Mouse (Mus musculus) c-Kit-negative CD71-positive TER-119-positive erythroid progenitor cells, embryonic 14.5 days (primary cell): ENCODE measurements at regions not wholly inside any gene's neighbourhood (a gene's known extent, or its start where the extent isn't known, plus 50 kb on each side); places are given as distances from the start of the nearest gene placed in this dataset.
"Not testable (repeated sequence)": the region's sequence is repeated elsewhere in the genome, so short reads cannot be mapped to it uniquely, and the experiment has no call there.

Source experiments
- DNase-seq: peaks from one replicate; pipeline ENCODE4 v3.0.0-alpha.2; 2013; ENCODE audit warnings: low read depth, low spot score

DNA sequence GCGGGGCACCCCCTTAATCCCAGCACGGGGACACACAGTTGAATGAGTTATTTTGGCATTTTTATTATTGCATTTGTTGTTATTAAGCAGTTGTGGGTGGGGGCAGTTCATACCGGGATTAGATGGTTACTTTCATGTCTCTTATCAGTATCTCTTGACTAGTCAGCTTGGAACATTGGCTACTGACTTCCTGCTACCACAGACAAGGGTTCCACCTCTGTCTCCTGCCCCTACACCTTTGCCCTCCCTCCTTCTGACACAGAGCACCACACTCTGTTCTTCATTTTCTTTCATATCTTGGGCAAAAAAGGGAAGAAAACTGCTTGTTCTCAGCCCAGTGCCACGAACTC is 99.1 kb upstream of the Cpsf6 start:
- DNase-seq, result no peak

DNA sequence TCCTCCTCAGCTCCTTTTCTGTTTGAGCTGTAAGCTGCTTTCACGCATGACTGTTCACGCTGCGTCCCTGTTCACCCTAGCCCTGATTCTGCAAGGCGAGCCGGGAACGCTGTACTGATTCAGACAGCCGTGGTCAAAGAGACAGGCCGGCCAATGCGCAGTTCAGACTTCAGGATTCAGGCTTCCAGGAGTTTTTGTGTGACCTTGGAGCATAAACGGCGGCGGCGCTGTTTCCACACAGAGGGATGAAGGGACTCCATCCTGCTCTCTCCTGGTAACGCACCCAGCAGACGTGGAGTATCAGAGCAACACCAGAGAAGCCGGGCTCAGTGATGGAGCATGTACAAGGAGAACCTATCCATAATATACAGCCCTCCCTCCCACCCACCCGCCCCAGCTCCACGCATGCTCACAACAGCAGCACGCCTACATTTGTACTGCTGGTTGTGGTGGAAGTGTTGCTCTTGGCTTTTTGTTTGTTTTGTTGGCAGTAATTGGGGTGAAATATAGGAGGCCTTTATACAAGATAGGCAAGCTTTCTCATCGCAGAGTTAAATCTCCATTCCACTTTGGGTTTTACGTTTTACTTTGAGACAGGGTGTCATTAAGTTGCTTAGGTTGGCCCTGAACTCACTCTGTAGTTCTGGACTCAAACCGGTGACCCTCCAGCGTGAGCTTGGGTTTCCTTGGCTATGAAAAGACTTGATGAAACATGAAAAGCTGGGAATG is 98.6 kb upstream of the Cpsf6 start:
- DNase-seq, result no peak

DNA sequence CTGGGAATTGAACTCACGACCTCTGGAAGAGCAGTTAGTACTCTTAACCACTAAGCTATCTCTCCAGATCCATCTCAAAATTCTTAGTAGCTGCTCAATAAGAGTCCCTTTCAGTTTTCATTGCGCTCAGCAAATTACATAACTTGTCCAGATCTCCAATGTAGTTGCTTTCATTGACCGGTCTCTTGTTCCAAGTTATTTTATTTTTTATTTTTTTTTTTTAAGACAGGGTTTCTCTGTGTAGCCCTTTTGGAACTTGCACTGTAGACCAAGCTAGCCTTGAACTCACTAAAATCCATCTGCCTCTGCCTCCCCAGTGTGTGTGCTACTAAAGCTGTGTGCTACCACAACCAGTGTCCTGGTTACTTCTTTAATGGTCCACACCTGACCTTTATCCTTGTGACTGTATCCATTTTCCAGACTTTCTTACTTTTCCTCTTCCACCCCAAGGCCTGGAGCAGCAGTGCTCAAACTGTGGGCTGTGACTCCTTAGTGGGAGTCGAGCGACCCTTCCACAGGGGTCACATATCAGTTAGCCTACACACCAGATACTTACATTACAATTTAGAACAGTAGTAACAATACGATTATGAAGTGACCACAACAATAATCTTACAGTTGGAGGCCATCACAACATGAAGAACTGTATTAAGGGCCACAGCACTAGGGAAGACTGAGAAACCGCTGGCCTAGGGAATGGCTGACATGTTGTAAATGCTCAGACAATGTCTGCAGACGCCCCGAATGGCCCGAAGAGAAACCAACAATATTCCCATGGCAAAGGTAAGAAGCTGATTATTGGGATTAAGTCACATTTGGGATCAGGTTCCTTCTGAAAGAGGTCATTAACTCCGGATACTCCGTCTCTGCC is 97.8 kb upstream of the Cpsf6 start:
- DNase-seq, result no peak

DNA sequence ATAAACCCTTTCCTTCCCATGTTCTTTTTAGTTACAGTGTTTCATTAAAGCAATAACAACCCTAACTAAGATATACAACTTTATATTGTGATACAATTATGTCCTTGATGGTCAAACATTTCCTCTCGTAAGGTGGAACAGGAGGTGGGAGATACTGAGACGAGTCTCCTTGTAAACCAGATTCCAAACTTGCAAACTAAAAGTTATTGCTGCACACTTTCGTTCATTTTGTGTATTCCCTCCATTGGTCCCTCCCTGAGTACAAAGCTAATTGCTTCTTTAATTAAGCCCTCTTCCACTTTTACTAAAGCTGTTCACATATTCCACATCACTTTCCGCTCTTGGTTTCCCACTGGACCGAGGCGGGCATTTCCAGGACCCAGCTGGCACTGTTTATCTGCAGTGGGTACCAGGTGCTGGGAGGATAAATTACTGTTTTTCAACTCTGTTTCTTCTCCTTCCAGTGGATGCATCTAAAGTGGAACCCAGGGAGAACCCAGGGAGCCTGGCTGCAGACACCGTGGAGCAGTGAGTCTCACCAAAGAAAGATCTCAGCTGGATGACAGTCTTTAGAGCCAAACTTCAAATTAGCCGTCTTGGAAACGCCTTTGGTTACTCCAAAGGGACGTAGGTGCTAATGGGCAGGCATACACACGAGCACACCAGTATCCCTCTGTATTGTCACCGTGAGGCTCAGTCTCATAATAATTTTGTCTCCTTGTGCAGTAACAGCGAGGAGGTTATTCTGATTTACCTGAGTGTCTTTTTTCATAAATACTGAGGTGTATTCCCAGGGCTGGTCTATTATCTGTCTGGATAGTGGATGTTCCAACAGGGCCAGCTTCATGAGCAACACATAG is 95.5 kb upstream of the Cpsf6 start:
- no peak for DNase-seq

DNA sequence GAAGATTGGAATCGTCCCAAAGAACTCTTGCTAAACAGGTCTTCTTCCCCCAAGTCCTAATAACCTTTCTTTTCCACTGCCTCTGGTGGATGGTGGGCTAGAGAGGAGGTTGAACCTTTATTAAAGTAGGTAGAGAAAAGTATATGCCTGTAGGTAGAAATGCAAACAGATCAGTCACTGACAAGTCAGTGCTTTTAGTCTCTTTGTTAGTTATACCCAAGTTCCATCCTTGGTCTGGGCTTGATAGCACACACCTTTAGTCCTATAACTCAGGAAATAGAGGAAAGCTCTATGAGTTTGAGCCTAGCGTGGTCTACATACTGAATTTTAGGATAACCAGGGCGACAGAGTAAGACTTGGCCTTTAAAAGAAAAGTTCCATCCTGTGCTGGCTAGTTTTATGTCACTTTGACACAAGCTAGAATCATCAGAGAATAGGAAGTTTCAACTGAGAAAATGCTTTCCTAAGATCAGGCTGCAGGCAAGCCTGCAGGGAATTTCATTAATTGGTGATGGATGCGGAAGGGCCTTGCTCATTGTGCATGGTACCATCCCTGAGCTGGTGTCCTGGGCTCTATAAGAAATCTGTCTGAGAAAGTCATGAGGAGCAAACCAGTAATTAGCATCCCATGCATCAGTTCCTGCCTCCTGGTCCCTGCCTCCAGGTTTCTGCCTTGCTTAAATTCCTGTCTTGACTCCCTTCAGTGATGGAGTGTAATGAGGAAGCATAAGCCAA is 94.7 kb upstream of the Cpsf6 start:
- DNase-seq, result no peak

DNA sequence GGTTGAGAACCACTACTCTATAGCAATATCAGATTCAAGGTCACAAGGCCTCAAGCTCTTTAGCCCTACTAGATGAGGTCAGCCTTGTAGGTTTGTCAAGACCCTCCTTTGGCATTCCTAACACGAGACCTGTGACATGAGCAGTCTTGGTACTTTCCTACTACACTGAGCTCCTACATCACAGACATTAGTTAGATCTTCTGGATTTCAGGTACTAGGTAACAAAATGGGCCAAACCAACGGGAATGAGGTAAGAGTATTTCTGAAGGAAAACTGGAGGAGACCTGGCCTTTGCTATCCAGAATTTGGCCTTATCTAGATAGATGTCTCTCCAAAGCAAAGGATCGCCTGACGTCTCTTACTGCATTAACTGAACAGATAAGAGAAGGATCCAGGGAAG is 93.7 kb upstream of the Cpsf6 start:
- no peak for DNase-seq

DNA sequence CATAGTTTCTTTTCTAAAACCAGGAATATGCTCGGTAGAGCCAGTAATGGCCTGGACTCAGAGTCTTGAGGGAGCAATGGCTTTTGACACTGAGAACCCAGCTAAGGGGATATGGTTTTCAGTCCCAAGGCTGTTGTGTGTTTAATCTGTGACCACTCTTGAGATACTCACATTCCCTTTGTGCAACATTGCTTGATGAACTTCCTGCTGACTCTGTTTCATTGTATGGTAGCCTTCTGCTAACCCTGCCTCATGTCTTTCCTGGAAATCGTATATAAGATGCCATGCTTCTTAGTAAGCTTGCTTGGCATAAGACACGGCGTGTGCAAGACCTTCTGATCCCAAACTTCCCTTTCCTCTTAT is 92.7 kb upstream of the Cpsf6 start:
- DNase-seq, result no peak

DNA sequence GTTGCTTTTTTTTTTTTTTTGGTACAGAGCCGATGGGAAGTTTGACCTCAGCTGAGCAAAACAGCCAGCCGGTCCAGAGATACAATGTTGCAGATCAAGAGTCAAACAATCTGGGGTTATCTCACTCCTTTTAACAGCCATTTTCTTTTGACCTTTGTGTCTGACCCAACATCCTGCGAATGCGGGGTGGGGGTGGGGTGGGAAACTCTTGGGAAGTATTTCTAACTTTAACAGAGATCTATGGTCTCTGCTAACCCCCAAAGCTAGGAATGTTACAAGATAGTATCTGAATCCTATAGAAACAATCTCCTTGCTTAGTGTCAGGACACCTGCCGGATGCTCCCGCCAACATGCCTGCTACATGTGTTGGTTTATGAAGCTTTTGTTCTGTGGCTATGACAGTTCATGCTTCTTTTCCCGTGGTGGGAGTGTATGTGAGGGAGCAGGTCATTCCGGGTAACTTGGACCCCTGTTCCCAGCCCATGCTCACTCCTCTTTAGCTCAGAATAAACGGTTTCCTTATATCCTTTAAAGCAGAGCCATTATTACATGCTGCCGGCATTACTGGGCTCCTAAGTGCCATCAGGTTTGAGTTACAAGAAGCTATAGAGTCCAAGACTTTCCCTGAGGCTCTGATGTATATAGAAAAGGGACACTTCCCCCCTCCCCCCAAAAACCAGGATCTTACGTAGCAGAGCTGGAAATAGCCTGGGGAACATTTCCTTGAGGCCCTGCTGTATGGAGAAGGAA is 92.2 kb upstream of the Cpsf6 start:
- no peak for DNase-seq

DNA sequence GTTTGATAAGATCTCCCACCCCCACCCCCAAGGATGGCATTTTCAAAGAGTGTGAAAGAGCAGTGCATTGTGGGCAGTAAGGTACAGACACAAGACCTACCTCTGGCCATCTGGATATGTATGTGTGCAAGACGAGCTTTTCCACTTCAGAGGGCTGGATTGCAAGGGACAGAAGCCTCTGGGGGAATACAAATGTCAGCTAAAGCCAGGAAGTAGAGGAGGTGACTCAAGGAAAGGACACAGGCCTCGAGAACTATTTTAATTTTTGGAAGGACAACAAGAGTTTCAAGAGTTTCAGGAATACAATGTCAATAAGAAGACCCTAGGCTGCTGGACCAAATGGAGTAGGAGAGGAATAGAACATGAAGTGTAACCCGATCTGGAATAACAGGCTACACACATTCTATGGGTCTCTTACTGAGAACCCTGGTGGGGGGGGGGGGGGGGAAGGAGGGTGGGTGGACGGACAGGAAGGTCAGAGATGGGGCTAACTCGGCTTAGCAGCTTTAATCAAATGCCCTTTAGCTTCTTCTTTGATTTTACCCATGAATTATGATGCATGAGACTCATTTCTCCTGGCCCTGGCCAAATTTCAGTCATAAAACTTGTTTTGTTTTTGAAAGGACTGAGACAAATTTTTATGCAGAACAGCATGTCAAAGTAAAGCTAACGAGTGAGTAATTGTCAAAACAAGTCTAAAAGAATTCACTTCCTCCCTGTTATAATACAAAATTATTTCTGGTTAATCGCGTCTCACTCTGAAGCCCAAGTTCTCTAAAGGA is 91.4 kb upstream of the Cpsf6 start:
- no peak for DNase-seq

DNA sequence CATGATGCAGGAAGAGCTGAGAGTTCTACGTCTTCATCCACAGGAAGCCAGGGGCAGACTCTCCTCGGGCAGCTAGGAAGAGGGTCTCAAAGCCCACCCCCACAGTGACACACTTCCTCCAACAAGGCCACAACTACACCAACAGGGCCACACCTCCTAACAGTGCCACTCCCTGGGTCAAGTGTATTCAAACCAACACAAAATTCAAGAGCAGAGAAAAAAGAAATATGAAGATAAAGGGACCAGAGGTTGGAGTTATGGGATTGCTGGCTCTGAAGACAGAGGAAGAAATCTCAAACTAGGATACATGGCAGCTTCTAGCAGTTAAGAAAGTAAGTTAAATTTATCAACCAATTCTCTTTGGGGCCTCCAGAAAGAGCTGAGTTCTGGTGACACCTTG is 90.7 kb upstream of the Cpsf6 start:
- no peak for DNase-seq

DNA sequence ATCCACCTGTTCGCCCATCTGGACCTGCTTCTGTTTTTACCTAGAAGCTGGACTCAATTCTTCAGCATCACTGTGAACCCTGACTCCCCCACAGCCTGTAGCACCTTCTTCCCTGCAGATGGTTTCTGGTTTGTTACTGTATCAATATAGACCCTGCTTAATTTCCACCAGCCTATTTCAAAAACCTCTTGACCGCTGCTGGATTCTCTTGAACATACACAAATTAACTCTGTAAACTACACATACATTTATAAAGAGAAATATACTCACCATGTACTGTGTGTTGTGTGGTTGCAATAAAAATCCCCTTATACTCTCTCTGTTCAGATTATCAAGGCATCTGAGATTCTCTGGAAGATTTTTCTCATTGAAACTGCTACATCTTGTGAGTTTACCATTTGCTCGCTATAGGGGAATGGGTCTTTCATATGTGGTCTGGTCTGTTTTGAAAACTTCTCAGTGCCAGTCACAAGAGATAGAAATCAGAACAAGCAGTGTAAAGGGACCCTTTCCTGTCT is 89.8 kb upstream of the Cpsf6 start:
- no peak for DNase-seq

DNA sequence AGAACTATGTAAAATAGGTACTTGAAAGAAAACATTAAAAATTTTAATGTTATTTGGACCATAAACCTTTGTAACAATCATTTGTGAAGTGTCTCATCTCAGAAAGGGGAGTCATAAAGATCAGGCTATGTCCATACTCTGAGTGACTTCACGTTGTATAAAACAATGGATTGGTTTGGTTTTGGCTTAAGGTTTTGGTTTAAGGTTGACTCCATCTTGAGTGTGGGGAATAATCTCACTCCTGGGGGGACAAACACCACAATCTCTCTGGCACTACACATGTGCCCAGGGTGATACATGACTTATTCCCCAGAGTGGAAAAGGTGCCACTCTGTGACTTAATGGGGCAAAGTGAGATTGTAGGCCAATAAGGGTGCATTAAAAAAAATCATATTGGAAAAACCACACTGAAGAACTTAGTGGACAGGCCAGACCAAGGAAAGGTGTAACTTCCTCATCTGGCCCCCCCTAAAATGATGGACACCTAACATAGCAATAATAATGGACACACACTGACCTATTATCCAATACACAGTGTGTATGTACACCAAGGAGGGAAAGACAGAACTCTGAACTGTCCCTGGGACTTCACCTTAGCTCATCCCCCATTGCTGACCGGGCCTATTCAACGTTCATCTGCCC is 89.2 kb upstream of the Cpsf6 start:
- no peak for DNase-seq

DNA sequence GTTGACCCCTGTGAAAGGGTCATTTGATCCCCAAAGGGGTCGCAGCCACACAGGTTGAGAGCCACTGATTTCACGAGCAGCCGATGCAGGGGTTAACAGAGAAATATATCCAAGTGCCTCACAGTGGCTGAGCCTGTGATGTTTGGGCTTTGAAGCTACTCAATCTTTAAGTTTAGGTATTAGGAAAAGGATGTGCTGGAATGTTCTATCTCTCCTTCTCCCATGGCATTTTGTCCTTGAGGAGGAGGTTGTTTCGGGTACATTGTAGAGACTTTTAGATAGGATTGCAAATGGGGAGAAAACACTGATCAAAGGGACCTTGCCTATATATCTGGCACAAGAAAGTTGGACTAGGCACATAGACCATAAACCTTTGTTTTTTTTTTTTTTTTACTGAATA is 88.6 kb upstream of the Cpsf6 start:
- no peak for DNase-seq

DNA sequence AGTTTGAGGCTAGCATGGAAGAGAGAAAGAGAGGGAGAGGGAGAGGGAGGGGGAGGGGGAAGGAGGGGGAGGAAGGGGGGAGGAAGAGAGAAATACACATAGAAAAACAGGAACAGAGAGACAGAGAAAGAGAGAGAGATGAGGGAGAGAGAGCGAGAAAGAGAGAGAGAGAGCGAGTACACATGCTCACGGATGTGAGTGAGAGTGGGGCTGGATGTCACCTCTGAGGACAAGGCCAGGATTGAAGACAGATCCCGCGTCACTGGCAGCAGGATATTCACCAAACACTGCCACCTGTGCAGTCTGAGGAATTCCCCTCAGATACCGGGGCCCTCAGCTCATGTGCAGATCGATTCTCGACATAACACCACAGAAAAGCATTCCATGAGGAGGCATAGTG is 87.3 kb upstream of the Cpsf6 start:
- no peak for DNase-seq

DNA sequence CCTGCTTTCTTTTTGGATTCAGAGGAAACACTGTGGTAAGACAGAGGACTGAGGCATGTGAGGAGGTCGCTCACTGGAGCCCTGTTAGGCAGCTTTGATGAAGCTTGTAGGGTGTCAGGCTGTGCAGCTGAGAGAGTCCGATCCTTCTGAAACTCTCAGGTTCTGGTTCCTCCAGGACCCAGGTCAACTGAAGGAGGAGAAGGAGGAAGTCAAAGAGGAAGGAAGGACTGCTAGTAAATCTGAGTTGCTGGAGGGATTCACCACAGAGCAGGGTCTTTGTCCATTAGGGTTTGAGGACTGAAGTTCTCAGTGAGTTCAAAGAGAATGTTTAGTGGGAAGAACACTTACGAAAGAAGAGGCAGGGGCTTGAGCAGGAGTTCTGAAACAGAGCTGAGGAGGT is 86.6 kb upstream of the Cpsf6 start:
- no peak for DNase-seq

DNA sequence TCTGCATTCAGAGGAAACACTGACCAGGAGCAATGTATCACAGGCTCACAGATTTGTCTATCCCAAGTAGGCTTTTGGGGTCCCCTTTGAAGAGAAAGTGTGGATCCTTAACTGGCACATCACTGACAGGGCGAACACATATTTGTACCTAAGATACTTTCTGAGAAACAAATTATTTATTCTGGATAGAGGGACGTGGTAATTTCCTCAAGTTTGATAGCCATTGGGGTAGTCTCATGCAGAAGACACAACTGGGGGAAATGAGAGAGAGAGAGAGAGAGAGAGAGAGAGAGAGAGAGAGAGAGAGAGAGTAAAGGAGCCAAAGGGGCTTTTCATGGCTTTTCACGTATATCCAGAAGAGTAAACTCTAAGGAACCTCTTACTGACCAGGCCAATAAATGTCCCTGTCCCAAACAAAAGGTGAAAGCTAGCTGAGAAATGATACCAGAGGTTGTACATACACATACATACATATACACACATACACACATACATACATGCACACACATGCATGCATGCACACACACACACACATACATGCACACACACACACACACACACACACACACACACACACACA is 85.9 kb upstream of the Cpsf6 start:
- DNase-seq, result no peak

DNA sequence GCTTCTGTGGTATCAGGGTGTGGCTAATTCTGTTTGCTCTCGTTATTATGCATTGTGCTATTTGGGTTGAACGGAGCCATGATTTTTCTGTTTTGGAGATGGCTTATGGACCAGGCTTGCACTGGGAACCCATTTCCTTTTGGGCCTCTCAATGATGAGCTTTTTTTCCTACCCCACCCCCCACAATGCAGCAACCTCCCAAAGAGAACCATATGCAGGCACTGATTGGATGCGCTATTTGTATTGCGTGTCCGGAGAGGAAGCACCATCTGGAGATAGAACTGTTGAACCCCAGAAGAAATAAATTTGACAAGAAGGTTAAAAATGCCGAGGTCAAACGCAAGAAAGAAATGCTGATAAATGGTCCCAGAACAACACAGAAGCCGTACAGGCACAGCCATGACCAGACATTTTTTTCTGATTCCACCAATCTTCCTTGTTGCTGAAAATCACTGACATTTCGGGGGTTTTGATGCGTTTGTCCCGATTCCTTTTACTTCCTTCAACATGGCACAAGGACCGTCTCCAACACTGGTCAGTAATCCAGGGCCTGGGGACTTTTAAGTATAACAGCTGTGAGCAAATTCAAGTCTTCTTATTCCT is 85.3 kb upstream of the Cpsf6 start:
- no peak for DNase-seq

DNA sequence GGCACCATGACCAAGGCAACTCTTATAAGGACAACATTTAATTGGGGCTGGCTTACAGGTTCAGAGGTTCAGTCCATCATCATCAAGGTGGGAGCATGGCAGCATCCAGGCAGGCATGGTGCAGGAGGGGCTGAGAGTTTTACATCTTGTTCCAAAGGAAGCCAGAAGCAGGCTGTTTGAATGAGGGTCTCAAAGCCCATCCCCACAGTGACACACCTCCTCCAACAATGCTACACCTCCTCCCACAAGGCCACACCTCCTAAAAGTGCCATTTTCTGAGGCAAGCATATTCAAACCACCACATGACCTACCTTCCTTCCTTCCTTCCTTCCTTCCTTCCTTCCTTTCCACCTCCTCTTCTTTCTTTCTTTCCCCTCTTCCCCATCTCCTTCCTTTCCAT is 84.5 kb upstream of the Cpsf6 start:
- not testable (repeated sequence) for DNase-seq

DNA sequence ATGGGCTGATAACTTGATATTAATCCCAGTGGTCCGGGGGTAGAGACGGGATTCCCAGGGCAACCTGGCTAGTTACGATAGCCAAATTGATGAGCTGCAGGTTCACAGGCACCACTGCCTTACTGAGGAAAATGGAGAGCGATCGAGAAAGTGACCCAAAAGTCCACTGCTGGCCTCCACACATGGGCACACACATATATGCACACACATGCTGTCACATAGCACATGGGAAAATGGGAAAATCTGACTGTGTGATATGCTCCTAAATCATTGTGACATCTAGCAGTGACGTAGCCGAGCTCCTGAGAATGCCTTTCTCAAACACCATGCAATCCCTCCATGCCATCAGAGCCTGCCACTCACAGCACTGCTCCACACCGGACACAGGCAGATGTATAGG is 83.8 kb upstream of the Cpsf6 start:
- DNase-seq, result no peak
